Mouse (Mus musculus) heart, embryonic 14.5 days (tissue): Measurements from ENCODE around the gene Slc10a1. TPM values are rescaled to one million over a fixed set of nuclear protein-coding genes. Genes with fewer than 3 reads are reported as not detected.

Source experiments
- ATAC-seq: fragments of 200-750 bp; cut with Nextera tagmentation; 2 replicates; pipeline ENCODE4 v1.8.0; 2017; ENCODE audit warnings: low read depth, moderate TSS enrichment; ENCODE audit not compliant: insufficient number of reproducible peaks, insufficient read depth, low FRiP score
- H3K27ac ChIP-seq, 2 experiments: fragments of 200-500 bp in 1 of 2; fragments of 300-500 bp in 1 of 2; sonication (generic) in 1 of 2; replicated peaks in 1 of 2; 2 replicates each; pipeline ENCODE4 v1.5.1; 2012 to 2014; ENCODE audit warnings: low read depth in 2 of 2, low read length in 2 of 2, control low read depth in 1 of 2, mild to moderate bottlenecking in 1 of 2, mixed read lengths in 1 of 2; ENCODE audit not compliant: control insufficient read depth in 1 of 2, insufficient read depth in 1 of 2
- H3K27me3 ChIP-seq: fragments of 300-500 bp; sonication (generic); 2 replicates; pipeline ENCODE4 v1.6.1; 2014; ENCODE audit warnings: mild to moderate bottlenecking, low read length, control low read depth; ENCODE audit not compliant: control insufficient read depth, insufficient read depth
- H3K36me3 ChIP-seq: fragments of 300-500 bp; sonication (generic); 2 replicates; pipeline ENCODE4 v1.6.1; 2014; ENCODE audit warnings: mild to moderate bottlenecking, control low read depth, low read length, mixed read lengths; ENCODE audit not compliant: control insufficient read depth, insufficient read depth
- H3K4me1 ChIP-seq, 2 experiments: fragments of 200-500 bp in 1 of 2; fragments of 300-500 bp in 1 of 2; sonication (generic) in 1 of 2; 2 replicates each; pipeline ENCODE4 v1.6.1; 2012 to 2014; ENCODE audit warnings: low read length in 2 of 2, control low read depth in 1 of 2, mixed read lengths in 1 of 2; ENCODE audit not compliant: control insufficient read depth in 2 of 2, insufficient read depth in 2 of 2
- H3K4me2 ChIP-seq: fragments of 300-500 bp; sonication (generic); 2 replicates; pipeline ENCODE4 v1.6.1; 2014; ENCODE audit warnings: mild to moderate bottlenecking, low read length
- H3K4me3 ChIP-seq, 2 experiments: fragments of 200-500 bp in 1 of 2; fragments of 300-500 bp in 1 of 2; sonication (generic) in 1 of 2; 2 replicates each; pipeline ENCODE4 v1.5.1; 2012 to 2014; ENCODE audit warnings: low read length in 2 of 2, mild to moderate bottlenecking in 2 of 2, control low read depth in 1 of 2, low read depth in 1 of 2, moderate library complexity in 1 of 2; ENCODE audit not compliant: control insufficient read depth in 1 of 2, insufficient read depth in 1 of 2
- H3K9ac ChIP-seq: fragments of 300-500 bp; sonication (generic); 2 replicates; pipeline ENCODE4 v1.6.1; 2014; ENCODE audit warnings: mild to moderate bottlenecking, low read length
- H3K9me3 ChIP-seq: fragments of 300-500 bp; sonication (generic); 2 replicates; pipeline ENCODE4 v1.6.1; 2016; ENCODE audit warnings: low read length, control low read depth; ENCODE audit not compliant: control insufficient read depth
- WGBS: fragments of 180-500 bp; shearing (Covaris S2); extraction: QIAGEN DNeasy Blood & Tissue Kit; methylation state at CpG from one replicate; pipeline ENCODE4 v1.1.7; 2014; 5-methylcytosine and 5-hydroxymethylcytosine counted together
- polyA plus RNA-seq: library from polyadenylated mRNA; unstranded; fragments of >200 nt; fragmentation: Nextera tagmentation; extraction: Ambion mirVana; gene quantifications from 2 replicates; pipeline ENCODE4 v1.2.1, GENCODE M21; 2014

Slc10a1 gene
- polyA plus RNA-seq, 1 experiment from 2014 or later, result 0.74 TPM

GRCm38 (mm10) chr12:80917764-80918163 is 50.7 kb downstream of the Slc10a1 start:
- WGBS, result 54% methylated on average over 7 of the region's 7 CpGs
- no peak overlapping the region for H3K4me2 ChIP-seq
- no peak for ATAC-seq

GRCm38 (mm10) chr12:80909631-80910030 is 58.9 kb downstream of the Slc10a1 start:
- Histone ChIP-seq H3K27ac (no peak overlapping the region), H3K9ac (no peak overlapping the region), H3K36me3 (no peaks in the 10 kb centered on the region), H3K4me3 (no peak overlapping the region), H3K27me3 (no peaks in the 10 kb centered on the region), H3K4me1 (no peaks in the 10 kb centered on the region), H3K9me3 (0 out of 2 replicates have a peak, but pooled peaks cover 2% of the 10 kb centered on the region), H3K4me2 (no peak overlapping the region)
- 70% methylated on average over 8 of the region's 8 CpGs for WGBS
- no peak for ATAC-seq

More at GRCm38 (mm10) chr12:80917764-80918163, 50.7 kb downstream of the Slc10a1 start:
- Histone ChIP-seq H3K4me3 (no peak overlapping the region), H3K36me3 (no peaks in the 10 kb centered on the region), H3K4me1 (peaks cover 0 to 1% of the 10 kb centered on the region in 2 experiments; a peak in 1 of 4 replicates), H3K27ac (no peak overlapping the region), H3K9ac (no peak overlapping the region), H3K9me3 (no peaks in the 10 kb centered on the region), H3K27me3 (no peaks in the 10 kb centered on the region)

Other genes starting within 250 kb of the Slc10a1 start
- not detected in 2 replicates for gene Ccdc177, start 208.0 kb downstream of the Slc10a1 start, polyA plus RNA-seq
- 22.3 and 22.5 TPM in 2 replicates for gene Susd6, start 178.2 kb downstream of the Slc10a1 start, polyA plus RNA-seq
- 208 and 242 TPM in 2 replicates for gene Srsf5, start 23.2 kb downstream of the Slc10a1 start, polyA plus RNA-seq
- 8.1 and 8.6 TPM in 2 replicates for gene Smoc1, start 58.1 kb upstream of the Slc10a1 start, polyA plus RNA-seq